Comparison of ENCODE assay signal across 12 mouse cellular contexts in the genomic region with DNA sequence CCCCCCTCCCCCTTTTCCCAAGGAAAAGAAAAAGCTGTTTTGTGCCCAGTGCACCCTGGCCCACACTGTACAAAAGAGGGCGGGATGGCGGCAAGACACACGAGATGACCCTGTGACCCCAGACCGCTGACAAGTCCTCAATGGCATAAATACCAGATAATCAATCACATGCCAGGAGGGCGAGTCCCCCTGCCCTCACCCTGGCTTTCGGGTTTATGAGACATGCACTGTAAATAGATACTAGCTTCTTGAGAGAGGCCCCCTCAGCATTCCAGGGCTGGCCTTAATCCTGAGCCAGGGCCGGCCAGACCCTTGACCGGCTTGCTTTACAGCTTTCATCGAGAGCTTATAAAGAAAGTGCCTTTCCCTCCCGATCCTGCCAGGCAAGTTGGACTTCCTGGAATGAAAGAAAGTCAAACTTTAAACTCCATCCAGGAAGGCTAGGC.
DNase-seq lines count a peak whose midpoint lies in the region; ATAC-seq lines count a peak whose summit lies in the region.
"Had no signal": no experiment of that assay in that cellular context is flagged by ENCODE, and none has a peak within 500 bp of the region (broad histone marks: within the 10 kb centered on the region; RNA-seq: fewer than 3 reads in every experiment).

No protein-coding gene starts in this region.

- 6% methylated on average over 10 of the region's 10 CpGs for WGBS in kidney, embryonic 14.5 days
- 12% methylated on average over 10 of the region's 10 CpGs for WGBS in intestine, embryonic 14.5 days
- WGBS in large intestine, adult 2 months: 19% methylated on average over 10 of the region's 10 CpGs
- 3% methylated on average over 10 of the region's 10 CpGs for WGBS in neural tube, embryonic 12.5 days

- no peak overlapping the region for H3K27ac ChIP-seq in kidney, embryonic 14.5 days (ENCODE audit: low read depth, low read length)
- no peak overlapping the region for H3K27ac ChIP-seq in intestine, embryonic 14.5 days (ENCODE audit: low read depth)
- no peak overlapping the region for H3K27ac ChIP-seq in neural tube, embryonic 12.5 days
- H3K27ac ChIP-seq: forebrain, embryonic 15.5 days had no signal

- no peaks in the 10 kb centered on the region for H3K36me3 ChIP-seq in kidney, embryonic 14.5 days (ENCODE audit: control insufficient read depth, insufficient read depth, low read length)
- H3K36me3 ChIP-seq in intestine, embryonic 14.5 days (ENCODE audit: control insufficient read depth, insufficient read depth, low read length): no peaks in the 10 kb centered on the region
- no peaks in the 10 kb centered on the region for H3K36me3 ChIP-seq in neural tube, embryonic 12.5 days
- H3K36me3 ChIP-seq: forebrain, embryonic 15.5 days had no signal

- H3K4me3 ChIP-seq in kidney, embryonic 14.5 days (ENCODE audit: low read length): no peak overlapping the region
- H3K4me3 ChIP-seq in intestine, embryonic 14.5 days (ENCODE audit: low read depth, low read length): no peak overlapping the region
- no peak overlapping the region for H3K4me3 ChIP-seq in neural tube, embryonic 12.5 days
- H3K4me3 ChIP-seq: forebrain, embryonic 15.5 days had no signal

- no peak overlapping the region for H3K9ac ChIP-seq in kidney, embryonic 14.5 days (ENCODE audit: low read depth, low read length)
- H3K9ac ChIP-seq in intestine, embryonic 14.5 days (ENCODE audit: low read length): no peak overlapping the region
- no peak overlapping the region for H3K9ac ChIP-seq in neural tube, embryonic 12.5 days
- H3K9ac ChIP-seq: forebrain, embryonic 15.5 days had no signal

- no peaks in the 10 kb centered on the region for H3K27me3 ChIP-seq in kidney, embryonic 14.5 days (ENCODE audit: control insufficient read depth, insufficient read depth, low read length)
- no peaks in the 10 kb centered on the region for H3K27me3 ChIP-seq in intestine, embryonic 14.5 days (replicated peaks; ENCODE audit: control insufficient read depth, insufficient read depth, low read length)
- no peaks in the 10 kb centered on the region for H3K27me3 ChIP-seq in neural tube, embryonic 12.5 days (replicated peaks)

- DNase-seq in kidney, adult 11 months: no peak
- DNase-seq in intestine, embryonic 14.5 days (ENCODE audit: low spot score): no peak
- peak; percentile 70 for DNase-seq in large intestine, adult 2 months (ENCODE audit: low read depth, low spot score)
- no peak for DNase-seq in cerebellum, postnatal 36 days
- DNase-seq in thymus, adult 18-20 months: no peak
- DNase-seq: adrenal gland, adult 2 months; cerebellum, adult 18-20 months had no signal

- H3K9me3 ChIP-seq in kidney, embryonic 14.5 days (ENCODE audit: control insufficient read depth, low read length): no peaks in the 10 kb centered on the region
- no peaks in the 10 kb centered on the region for H3K9me3 ChIP-seq in intestine, embryonic 14.5 days (ENCODE audit: control insufficient read depth, low read length)
- H3K9me3 ChIP-seq in neural tube, embryonic 12.5 days: no peaks in the 10 kb centered on the region
- H3K9me3 ChIP-seq: forebrain, embryonic 15.5 days; G1E had no signal

- no peak overlapping the region; the same call in 1 of the 2 replicates for H3K4me2 ChIP-seq in kidney, embryonic 14.5 days (replicated peaks; ENCODE audit: low read depth, low read length)
- H3K4me2 ChIP-seq in intestine, embryonic 14.5 days (ENCODE audit: low read length): 0 out of 2 replicates have a peak overlapping the region, but pooled peaks have one; percentile 5
- H3K4me2 ChIP-seq in neural tube, embryonic 12.5 days (replicated peaks): 0 out of 2 replicates have a peak overlapping the region, but pooled peaks have one; percentile 9
- H3K4me2 ChIP-seq: forebrain, embryonic 15.5 days had no signal

- ATAC-seq in kidney, embryonic 14.5 days (ENCODE audit: low FRiP score, low TSS enrichment): peak; percentile 84
- ATAC-seq in intestine, embryonic 14.5 days (replicated peaks; ENCODE audit: low FRiP score, low TSS enrichment, low read depth): peak; percentile 63
- no peak for ATAC-seq in neural tube, embryonic 12.5 days (ENCODE audit: low FRiP score, low read depth)
- ATAC-seq: forebrain, embryonic 15.5 days; hindbrain, embryonic 16.5 days had no signal

- peaks cover 19% of the 10 kb centered on the region; the same call in 1 of the 2 replicates for H3K4me1 ChIP-seq in kidney, embryonic 14.5 days (ENCODE audit: control insufficient read depth, insufficient read depth, low read length)
- H3K4me1 ChIP-seq in intestine, embryonic 14.5 days (replicated peaks; ENCODE audit: control insufficient read depth, insufficient read depth, low read length): peaks cover 9% of the 10 kb centered on the region; the same call in 1 of the 2 replicates
- peaks cover 32% of the 10 kb centered on the region for H3K4me1 ChIP-seq in neural tube, embryonic 12.5 days
